Mouse (Mus musculus) erythroid progenitor cell, adult 5-6 weeks (primary cell): ENCODE measurements around the gene Lyz1. TPM values are rescaled to one million over a fixed set of nuclear protein-coding genes. Genes with fewer than 3 reads are reported as not detected.

ENCODE experiments used
- total RNA-seq, 2 experiments: library from RNA; stranded (forward) in 1 of 2; stranded (reverse) in 1 of 2; fragments of 150-400 nt in 1 of 2; fragments of 186-747, 209-891 nt in 1 of 2; gene quantifications; 2 replicates each; pipeline versions ENCODE4 v1.2.3 to v1.2.4; 2015 to 2017; ENCODE audit warnings: low replicate concordance in 2 of 2

Lyz1 gene
- total RNA-seq, 2 experiments from 2014 or later: not detected

Other genes with a start within 250 kb of the Lyz1 start
- not detected in 2 replicates for gene Lrrc10, start 247.5 kb downstream of the Lyz1 start, total RNA-seq (2015; ENCODE audit: low replicate concordance)
- not detected in 2 replicates for gene Lrrc10, start 247.5 kb downstream of the Lyz1 start, total RNA-seq (2017; ENCODE audit: low replicate concordance)
- gene Cct2, start 229.1 kb downstream of the Lyz1 start, total RNA-seq (2015; ENCODE audit: low replicate concordance): 135 and 172 TPM in 2 replicates
- 87.1 and 93.3 TPM in 2 replicates for gene Cct2, start 229.1 kb downstream of the Lyz1 start, total RNA-seq (2017; ENCODE audit: low replicate concordance)
- gene Frs2, start 144.3 kb downstream of the Lyz1 start, total RNA-seq (2015; ENCODE audit: low replicate concordance): 32.1 and 44.4 TPM in 2 replicates
- gene Frs2, start 144.3 kb downstream of the Lyz1 start, total RNA-seq (2017; ENCODE audit: low replicate concordance): 15.1 and 25.8 TPM in 2 replicates
- 36.4 and 65.8 TPM in 2 replicates for gene Yeats4, start 68.4 kb downstream of the Lyz1 start, total RNA-seq (2015; ENCODE audit: low replicate concordance)
- gene Yeats4, start 68.4 kb downstream of the Lyz1 start, total RNA-seq (2017; ENCODE audit: low replicate concordance): 57.3 and 94.7 TPM in 2 replicates
- not detected in 2 replicates for gene 9530003J23Rik, start 54.2 kb downstream of the Lyz1 start, total RNA-seq (2015; ENCODE audit: low replicate concordance)
- gene 9530003J23Rik, start 54.2 kb downstream of the Lyz1 start, total RNA-seq (2017; ENCODE audit: low replicate concordance): not detected in 2 replicates
- 1,587 and 1,837 TPM in 2 replicates for gene Lyz2, start 10.5 kb downstream of the Lyz1 start, total RNA-seq (2015; ENCODE audit: low replicate concordance)
- gene Lyz2, start 10.5 kb downstream of the Lyz1 start, total RNA-seq (2017; ENCODE audit: low replicate concordance): 739 and 760 TPM in 2 replicates
- 60.5 and 79.2 TPM in 2 replicates for gene Cpsf6, start 87.1 kb upstream of the Lyz1 start, total RNA-seq (2015; ENCODE audit: low replicate concordance)
- gene Cpsf6, start 87.1 kb upstream of the Lyz1 start, total RNA-seq (2017; ENCODE audit: low replicate concordance): 83.6 and 119 TPM in 2 replicates